Mouse (Mus musculus): ENCODE measurements around the gene Ankrd45.

GRCm38 (mm10) chr1:161159214-161159613 lies 16.7 kb downstream of the Ankrd45 start, which contains the start of gene Tex50:
- TF ChIP-seq GATA1 (IDR thresholded peaks at IDR 0.05; ENCODE audit: borderline replicate concordance, low read length) = no peak
- TF ChIP-seq FLI1 (IDR thresholded peaks at IDR 0.05; ENCODE audit: low read length) = no peak
